Mouse (Mus musculus): ENCODE results near the gene Hpd. TPM values are rescaled to one million over a fixed set of nuclear protein-coding genes. Genes with fewer than 3 reads are reported as not detected.

Gene Hpd
- polyA plus RNA-seq, 1 experiment, result 19.6 TPM

GRCm38 (mm10) chr5:123134875-123135382, 47.6 kb downstream of the Hpd start:
- WGBS, result 13% methylated on average over 8 of the region's 8 CpGs
- peak overlapping the region; percentile 54 for H3K4me3 ChIP-seq (ENCODE audit: low read depth, low read length)
- peaks cover 30% of the 10 kb centered on the region for H3K4me1 ChIP-seq (ENCODE audit: control insufficient read depth, insufficient read depth, insufficient read length, low read length)

GRCm38 (mm10) chr5:123134186-123134874, 48.2 kb downstream of the Hpd start:
- Histone ChIP-seq H3K36me3 (ENCODE audit: control insufficient read depth, insufficient read depth, low read length) (peaks cover 9% of the 10 kb centered on the region), H3K4me3 (ENCODE audit: low read depth, low read length) (peak overlapping the region; percentile 38), H3K27me3 (ENCODE audit: control insufficient read depth, insufficient read depth, low read length) (no peaks in the 10 kb centered on the region), H3K27ac (ENCODE audit: insufficient read depth, low read depth, low read length) (peak overlapping the region; percentile 94), H3K4me1 (ENCODE audit: control insufficient read depth, insufficient read depth, insufficient read length, low read length) (peaks cover 30% of the 10 kb centered on the region)
- whole genome bisulfite sequencing, result 17% methylated on average over 13 of the region's 13 CpGs
- no peak for TF ChIP-seq POLR2A (IDR thresholded peaks at IDR 0.05; ENCODE audit: low read depth, low read length)
- TF ChIP-seq CTCF (IDR thresholded peaks at IDR 0.05; ENCODE audit: extremely low read depth, insufficient read length, insufficient replicate concordance, low read depth, low read length), result no peak

More at GRCm38 (mm10) chr5:123134875-123135382, 47.6 kb downstream of the Hpd start:
- peak overlapping the region; percentile 94 for H3K27ac ChIP-seq (ENCODE audit: insufficient read depth, low read depth, low read length)
- H3K27me3 ChIP-seq (ENCODE audit: control insufficient read depth, insufficient read depth, low read length), result no peaks in the 10 kb centered on the region
- TF ChIP-seq POLR2A (IDR thresholded peaks at IDR 0.05; ENCODE audit: low read depth, low read length) (no peak), CTCF (IDR thresholded peaks at IDR 0.05; ENCODE audit: extremely low read depth, insufficient read length, insufficient replicate concordance, low read depth, low read length) (no peak)
- H3K36me3 ChIP-seq (ENCODE audit: control insufficient read depth, insufficient read depth, low read length), result peaks cover 9% of the 10 kb centered on the region

GRCm38 (mm10) chr5:123133784-123134143, 48.8 kb downstream of the Hpd start:
- WGBS, result 33% methylated on average over 7 of the region's 7 CpGs
- H3K27me3 ChIP-seq (ENCODE audit: control insufficient read depth, insufficient read depth, low read length), result no peaks in the 10 kb centered on the region
- no peak for TF ChIP-seq POLR2A (IDR thresholded peaks at IDR 0.05; ENCODE audit: low read depth, low read length)
- TF ChIP-seq CTCF (IDR thresholded peaks at IDR 0.05; ENCODE audit: extremely low read depth, insufficient read length, insufficient replicate concordance, low read depth, low read length), result no peak
- H3K36me3 ChIP-seq (ENCODE audit: control insufficient read depth, insufficient read depth, low read length), result peaks cover 9% of the 10 kb centered on the region
- H3K4me3 ChIP-seq (ENCODE audit: low read depth, low read length), result no peak overlapping the region
- H3K27ac ChIP-seq (ENCODE audit: insufficient read depth, low read depth, low read length), result peak overlapping the region; percentile 26; the same call in 1 of the 2 replicates
- H3K4me1 ChIP-seq (ENCODE audit: control insufficient read depth, insufficient read depth, insufficient read length, low read length), result peaks cover 30% of the 10 kb centered on the region

- Histone ChIP-seq H3K4me3 (ENCODE audit: low read depth, low read length) (no peak overlapping the region), H3K4me1 (ENCODE audit: control insufficient read depth, insufficient read depth, insufficient read length, low read length) (peaks cover 30% of the 10 kb centered on the region), H3K36me3 (ENCODE audit: control insufficient read depth, insufficient read depth, low read length) (peaks cover 9% of the 10 kb centered on the region), H3K27me3 (ENCODE audit: control insufficient read depth, insufficient read depth, low read length) (no peaks in the 10 kb centered on the region), H3K27ac (ENCODE audit: insufficient read depth, low read depth, low read length) (peak overlapping the region; percentile 26; the same call in 1 of the 2 replicates)
- TF ChIP-seq POLR2A (IDR thresholded peaks at IDR 0.05; ENCODE audit: low read depth, low read length) (no peak), CTCF (IDR thresholded peaks at IDR 0.05; ENCODE audit: extremely low read depth, insufficient read length, insufficient replicate concordance, low read depth, low read length) (peak; percentile 99)
- 25% methylated on average over 18 of the region's 18 CpGs for WGBS
Measured at GRCm38 (mm10) chr5:123133083-123133783, 49.3 kb downstream of the Hpd start.

- no peaks in the 10 kb centered on the region for H3K27me3 ChIP-seq (ENCODE audit: control insufficient read depth, insufficient read depth, low read length)
- peaks cover 30% of the 10 kb centered on the region for H3K4me1 ChIP-seq (ENCODE audit: control insufficient read depth, insufficient read depth, insufficient read length, low read length)
- H3K36me3 ChIP-seq (ENCODE audit: control insufficient read depth, insufficient read depth, low read length), result peaks cover 9% of the 10 kb centered on the region
- peak within 1 kb of the TSS; percentile 70 for H3K4me3 ChIP-seq (ENCODE audit: low read depth, low read length)
- peak within 1 kb of the TSS; percentile 26 for H3K27ac ChIP-seq (ENCODE audit: insufficient read depth, low read depth, low read length)
- WGBS, result 4% methylated on average over 44 of the region's 44 CpGs
- TF ChIP-seq POLR2A (IDR thresholded peaks at IDR 0.05; ENCODE audit: low read depth, low read length), result peak; percentile 69
- TF ChIP-seq CTCF (IDR thresholded peaks at IDR 0.05; ENCODE audit: extremely low read depth, insufficient read length, insufficient replicate concordance, low read depth, low read length), result peak; percentile 97
Measured at GRCm38 (mm10) chr5:123132308-123133071, 50.0 kb downstream of the Hpd start, which contains the start of gene Rhof. Rhof (minus strand) TSS chr5:123132692.

GRCm38 (mm10) chr5:123130814-123131148, 51.7 kb downstream of the Hpd start:
- peak overlapping the region; percentile 81 for H3K27ac ChIP-seq (ENCODE audit: insufficient read depth, low read depth, low read length)
- peaks cover 22% of the 10 kb centered on the region for H3K4me1 ChIP-seq (ENCODE audit: control insufficient read depth, insufficient read depth, insufficient read length, low read length)
- WGBS, result 31% methylated on average over 5 of the region's 5 CpGs
- peak overlapping the region; percentile 70 for H3K4me3 ChIP-seq (ENCODE audit: low read depth, low read length)
- TF ChIP-seq POLR2A (IDR thresholded peaks at IDR 0.05; ENCODE audit: low read depth, low read length) (no peak; the same call in 1 of the 2 replicates), CTCF (IDR thresholded peaks at IDR 0.05; ENCODE audit: extremely low read depth, insufficient read length, insufficient replicate concordance, low read depth, low read length) (no peak)
- H3K27me3 ChIP-seq (ENCODE audit: control insufficient read depth, insufficient read depth, low read length), result no peaks in the 10 kb centered on the region
- peaks cover 9% of the 10 kb centered on the region for H3K36me3 ChIP-seq (ENCODE audit: control insufficient read depth, insufficient read depth, low read length)
